Mouse (Mus musculus): ENCODE data around the gene 2610528A11Rik.

DNA sequence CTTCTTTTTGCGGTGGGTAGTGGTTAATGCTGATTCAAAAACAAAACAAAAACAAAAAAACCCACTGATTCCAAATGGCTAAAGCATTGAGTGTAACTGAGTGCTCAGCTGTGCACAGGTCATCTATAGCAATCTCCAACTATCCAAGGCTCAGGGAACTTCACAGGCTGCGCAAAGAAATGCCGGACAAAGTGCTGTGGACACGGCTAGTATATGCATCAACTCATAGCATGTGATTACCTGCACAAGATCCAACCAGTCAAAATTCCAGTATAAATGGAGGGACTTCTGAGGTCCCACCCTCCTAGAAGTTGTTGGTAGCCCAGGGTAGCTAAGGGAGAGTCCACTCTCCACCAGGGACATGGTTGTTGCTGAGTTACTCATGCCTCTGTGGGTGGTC lies 5.4 kb upstream of the 2610528A11Rik start:
- no peak for TF ChIP-seq CTCF (IDR thresholded peaks at IDR 0.05; ENCODE audit: extremely low read depth, insufficient read length, insufficient replicate concordance, low read depth, low read length)
- TF ChIP-seq POLR2A (IDR thresholded peaks at IDR 0.05; ENCODE audit: low read depth, low read length), result no peak
